26 mouse cellular contexts compared by ENCODE assay signal in genomic region chr6:72813456-72813855, GRCm38 (mm10). TPM values are rescaled to one million over a fixed set of nuclear protein-coding genes. Genes with fewer than 3 reads are reported as not detected.
DNase-seq lines count a peak whose midpoint lies in the region; ATAC-seq lines count a peak whose summit lies in the region.
"Had no signal": no experiment of that assay in that cellular context is flagged by ENCODE, and none has a peak within 500 bp of the region (broad histone marks: within the 10 kb centered on the region; RNA-seq: fewer than 3 reads in every experiment).

No protein-coding gene starts in this region.

- 78% methylated on average over 9 of the region's 9 CpGs for WGBS in embryonic facial prominence, embryonic 13.5 days
- 79% methylated on average over 9 of the region's 9 CpGs for WGBS in embryonic facial prominence, embryonic 10.5 days
- WGBS in kidney, embryonic 16.5 days = 43% methylated on average over 9 of the region's 9 CpGs
- WGBS in neural tube, embryonic 15.5 days = 73% methylated on average over 9 of the region's 9 CpGs

- H3K4me1 ChIP-seq in embryonic facial prominence, embryonic 13.5 days = 0 out of 2 replicates have a peak, but pooled peaks cover 6% of the 10 kb centered on the region
- H3K4me1 ChIP-seq in embryonic facial prominence, embryonic 10.5 days = no peaks in the 10 kb centered on the region
- no peaks in the 10 kb centered on the region for H3K4me1 ChIP-seq in kidney, embryonic 16.5 days (ENCODE audit: insufficient read depth, low read length)
- H3K4me1 ChIP-seq in neural tube, embryonic 15.5 days = no peaks in the 10 kb centered on the region
- H3K4me1 ChIP-seq: heart, embryonic 10.5 days; hindbrain, embryonic 13.5 days had no signal

- DNase-seq in embryonic facial prominence, embryonic 10.5 days (ENCODE audit: low spot score) = no peak
- no peak for DNase-seq in kidney, postnatal 10 days
- peak; percentile 18 for DNase-seq in ovary, postnatal 36 days (ENCODE audit: low spot score)
- DNase-seq in ovary, postnatal 10 days (ENCODE audit: low spot score) = no peak
- no peak for DNase-seq in cerebellum, postnatal 14 days
- DNase-seq: adrenal gland, adult 2 months; adrenal gland, postnatal 36 days; cerebellum, adult 18-20 months; cerebellum, postnatal 10 days; gastrocnemius, postnatal 14 days; heart, postnatal 36 days; kidney, adult 8-10 months; liver; lung, embryonic 14.5 days; midbrain, embryonic 14.5 days; thymus, adult 2 months; thymus, postnatal 36 days had no signal

- ATAC-seq in embryonic facial prominence, embryonic 13.5 days (ENCODE audit: insufficient number of reproducible peaks, insufficient read depth, low FRiP score, low TSS enrichment, low read depth) = no peak
- no peak for ATAC-seq in kidney, embryonic 16.5 days (ENCODE audit: low FRiP score, low TSS enrichment)
- no peak for ATAC-seq in neural tube, embryonic 15.5 days (ENCODE audit: low FRiP score)
- ATAC-seq: activated CD4-positive, CD25-positive, alpha-beta regulatory T cell, adult 4 months; forebrain, embryonic 14.5 days had no signal

- H3K4me3 ChIP-seq in embryonic facial prominence, embryonic 13.5 days = no peak overlapping the region
- H3K4me3 ChIP-seq in embryonic facial prominence, embryonic 10.5 days = no peak overlapping the region
- H3K4me3 ChIP-seq in kidney, embryonic 16.5 days (ENCODE audit: low read length) = no peak overlapping the region
- no peak overlapping the region for H3K4me3 ChIP-seq in neural tube, embryonic 15.5 days (replicated peaks)
- H3K4me3 ChIP-seq: heart, embryonic 10.5 days; hindbrain, embryonic 13.5 days had no signal

- no peaks in the 10 kb centered on the region for H3K36me3 ChIP-seq in embryonic facial prominence, embryonic 13.5 days
- H3K36me3 ChIP-seq in embryonic facial prominence, embryonic 10.5 days (replicated peaks) = no peaks in the 10 kb centered on the region
- H3K36me3 ChIP-seq in kidney, embryonic 16.5 days (ENCODE audit: insufficient read depth, low read length) = no peaks in the 10 kb centered on the region
- H3K36me3 ChIP-seq in neural tube, embryonic 15.5 days = no peaks in the 10 kb centered on the region
- H3K36me3 ChIP-seq: heart, embryonic 10.5 days; hindbrain, embryonic 13.5 days had no signal

- H3K9me3 ChIP-seq in embryonic facial prominence, embryonic 13.5 days = no peaks in the 10 kb centered on the region
- no peaks in the 10 kb centered on the region for H3K9me3 ChIP-seq in embryonic facial prominence, embryonic 10.5 days
- no peaks in the 10 kb centered on the region for H3K9me3 ChIP-seq in kidney, embryonic 16.5 days (ENCODE audit: low read length)
- no peaks in the 10 kb centered on the region for H3K9me3 ChIP-seq in neural tube, embryonic 15.5 days (replicated peaks)
- H3K9me3 ChIP-seq: heart, embryonic 10.5 days; hindbrain, embryonic 13.5 days had no signal

- H3K27ac ChIP-seq in embryonic facial prominence, embryonic 13.5 days = peak overlapping the region; percentile 28; the same call in 1 of the 2 replicates
- H3K27ac ChIP-seq in embryonic facial prominence, embryonic 10.5 days (replicated peaks) = no peak overlapping the region
- H3K27ac ChIP-seq in kidney, embryonic 16.5 days (ENCODE audit: low read length) = no peak overlapping the region
- H3K27ac ChIP-seq in neural tube, embryonic 15.5 days (replicated peaks) = no peak overlapping the region
- H3K27ac ChIP-seq: heart, embryonic 10.5 days; hindbrain, embryonic 13.5 days; liver, embryonic 14.5 days had no signal

- H3K27me3 ChIP-seq in embryonic facial prominence, embryonic 13.5 days = no peaks in the 10 kb centered on the region
- no peaks in the 10 kb centered on the region for H3K27me3 ChIP-seq in embryonic facial prominence, embryonic 10.5 days (replicated peaks; ENCODE audit: low read depth, poor library complexity, severe bottlenecking)
- no peaks in the 10 kb centered on the region for H3K27me3 ChIP-seq in kidney, embryonic 16.5 days (ENCODE audit: insufficient read depth, low read length)
- H3K27me3 ChIP-seq in neural tube, embryonic 15.5 days (replicated peaks) = no peaks in the 10 kb centered on the region
- H3K27me3 ChIP-seq: CH12.LX; hindbrain, embryonic 13.5 days had no signal

- no peak overlapping the region for H3K9ac ChIP-seq in embryonic facial prominence, embryonic 13.5 days
- no peak overlapping the region for H3K9ac ChIP-seq in kidney, embryonic 16.5 days (replicated peaks; ENCODE audit: low read length)
- no peak overlapping the region for H3K9ac ChIP-seq in neural tube, embryonic 15.5 days (replicated peaks)
- H3K9ac ChIP-seq: hindbrain, embryonic 13.5 days; liver, embryonic 14.5 days; lung, embryonic 14.5 days had no signal

- 0 out of 2 replicates have a peak overlapping the region, but pooled peaks have one; percentile 1 for H3K4me2 ChIP-seq in embryonic facial prominence, embryonic 13.5 days
- peak overlapping the region; percentile 25; the same call in 1 of the 2 replicates for H3K4me2 ChIP-seq in kidney, embryonic 16.5 days (replicated peaks; ENCODE audit: low read depth, low read length)
- no peak overlapping the region for H3K4me2 ChIP-seq in neural tube, embryonic 15.5 days
- H3K4me2 ChIP-seq: hindbrain, embryonic 13.5 days; lung, embryonic 14.5 days had no signal

RNA-seq across cellular contexts. Expression of gene Tcf7l1, which starts 24.4 kb away (rescaled TPM):
- polyA plus RNA-seq in embryonic facial prominence, embryonic 13.5 days (2015; fragmentation: Nextera tagmentation; extraction: Ambion mirVana) = 59.2 and 63.7 TPM in 2 replicates
- 34.8 and 37.1 TPM in 2 replicates for polyA plus RNA-seq in embryonic facial prominence, embryonic 10.5 days (2016; fragmentation: Nextera tagmentation; extraction: Ambion mirVana)
- polyA plus RNA-seq in kidney, embryonic 16.5 days (2015; fragmentation: Nextera tagmentation; extraction: Ambion mirVana) = 31.5 and 35.6 TPM in 2 replicates
- polyA plus RNA-seq in neural tube, embryonic 15.5 days (2015; fragmentation: Nextera tagmentation; extraction: Ambion mirVana) = 7.0 and 9.8 TPM in 2 replicates
